Mouse (Mus musculus) regulatory T cell (primary cell): Measurements from ENCODE around the gene Tmem230.

Source experiments
- in situ Hi-C: fragments of 300-600 bp; cut with MboI, MseI; formaldehyde crosslinking; loops from one replicate; pipeline ENCODE4 v1.15.1; 2025; ENCODE audit warnings: high pct_unique_total_duplicates

Tmem230 gene

GRCm38 (mm10) chr2:132233985-132234765 lies 13.4 kb downstream of the Tmem230 start:
- in situ Hi-C loops: no loop called here

DNA sequence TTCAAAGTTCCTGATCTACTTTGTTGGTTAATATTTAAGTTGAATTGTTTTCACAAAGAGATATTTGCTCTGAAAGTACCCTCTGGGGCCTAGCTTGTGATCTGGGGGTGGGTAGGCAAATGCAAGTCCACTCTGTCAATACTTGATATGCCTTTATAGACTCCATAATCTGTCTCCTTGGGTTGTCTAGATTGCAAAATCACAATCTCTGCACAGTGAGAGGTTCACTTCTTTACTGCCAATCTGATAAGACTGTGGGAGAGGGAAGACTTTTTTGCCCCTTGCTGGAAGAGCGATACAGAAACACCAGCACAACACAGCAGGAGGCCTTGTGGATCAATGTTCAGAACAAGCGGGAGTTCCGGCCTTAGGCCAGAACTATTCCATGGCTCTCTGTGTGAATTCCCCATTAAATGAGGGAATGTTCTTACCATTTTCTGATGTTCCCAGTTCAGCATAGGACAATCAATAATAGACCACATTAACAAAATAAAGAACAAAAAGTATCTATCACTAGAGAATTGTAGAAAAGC lies 15.1 kb downstream of the Tmem230 start:
- in situ Hi-C loops: no loop called here

DNA sequence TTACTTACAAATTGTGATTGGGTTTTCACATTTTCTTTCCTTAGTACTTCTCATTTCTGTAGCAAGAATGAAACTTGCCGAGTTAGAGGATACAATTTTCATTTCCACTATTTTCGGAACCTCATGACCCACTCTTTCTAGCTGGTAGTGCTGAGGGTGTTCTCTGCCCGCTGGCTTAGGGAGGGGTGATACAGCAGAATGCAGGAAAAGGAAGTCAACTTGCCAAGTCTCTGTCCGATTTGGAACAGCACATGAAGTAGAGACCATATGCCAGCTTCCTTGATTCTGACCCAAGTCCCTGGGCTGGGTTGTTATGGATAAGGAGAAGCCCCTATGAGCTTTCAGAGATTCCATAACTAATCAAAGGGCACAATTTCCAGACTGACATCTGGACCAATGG lies 23.2 kb downstream of the Tmem230 start:
- in situ Hi-C loops: loop anchor here (5.0 kb wide), 1 partner anchor 67 kb away; no protein-coding TSS in a partner anchor

- in situ Hi-C loops: loop anchor here (5.0 kb wide), 1 partner anchor 64 kb away; no protein-coding TSS in a partner anchor
Observed at GRCm38 (mm10) chr2:132221611-132222073, 26.0 kb downstream of the Tmem230 start.

- in situ Hi-C loops: no loop called here
Observed at GRCm38 (mm10) chr2:132211995-132212656, 35.5 kb downstream of the Tmem230 start.

- in situ Hi-C loops: no loop called here
Observed at GRCm38 (mm10) chr2:132210806-132211312, 36.7 kb downstream of the Tmem230 start.

DNA sequence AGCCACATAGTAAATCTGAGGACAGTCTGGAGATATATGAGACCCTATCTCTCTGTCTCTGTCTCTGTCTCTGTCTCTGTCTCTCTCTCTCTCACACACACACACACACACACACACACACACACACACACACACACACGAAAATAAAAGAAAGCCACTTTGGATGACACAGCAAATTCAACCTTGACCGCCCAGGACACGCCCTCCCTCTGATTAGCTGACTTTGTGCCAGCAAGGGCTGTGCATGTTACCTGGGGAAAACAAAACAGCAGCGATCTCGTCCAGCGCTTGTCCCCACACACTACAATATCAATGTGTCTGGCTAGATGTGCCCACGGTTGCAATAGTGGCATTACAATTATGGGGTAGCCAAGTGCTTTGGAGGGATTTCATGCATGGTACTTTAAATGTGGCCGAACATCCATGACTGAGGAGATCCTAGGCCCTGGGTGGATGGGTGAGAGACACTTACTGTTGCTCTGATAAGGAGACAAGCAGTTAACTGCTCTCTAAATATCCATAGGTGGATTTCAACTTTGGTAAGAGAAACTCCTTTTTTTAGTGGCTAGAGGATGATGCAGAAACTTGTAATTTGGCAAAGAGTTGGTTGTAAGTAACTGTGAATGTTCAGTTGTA lies 39.2 kb downstream of the Tmem230 start:
- in situ Hi-C loops: no loop called here

DNA sequence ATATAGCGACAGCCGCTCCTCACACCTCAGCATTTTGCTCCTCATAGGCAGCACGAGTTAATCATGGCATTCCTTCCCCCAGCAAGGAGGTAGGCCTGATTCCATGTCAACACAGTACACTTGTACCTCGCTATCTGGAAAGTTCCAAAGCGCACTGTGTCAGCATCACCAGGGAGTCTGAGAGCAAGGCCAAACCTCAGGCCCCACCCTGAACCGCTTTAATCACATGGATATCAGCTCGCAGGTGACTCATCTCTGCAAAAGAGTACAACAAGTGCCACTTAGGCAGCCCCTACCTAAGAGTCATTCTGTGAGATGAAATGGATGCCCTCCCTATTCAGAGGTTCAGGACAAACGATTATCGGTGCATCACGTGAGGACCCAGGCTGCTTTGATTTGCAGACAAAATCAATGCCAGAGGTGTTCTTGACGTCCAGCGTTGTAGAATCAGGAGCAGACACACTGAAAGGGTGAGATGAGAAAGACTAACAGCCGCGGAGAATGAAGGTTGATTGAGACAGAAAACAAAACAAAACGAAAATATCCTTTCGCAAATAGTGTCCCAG lies 41.2 kb downstream of the Tmem230 start:
- in situ Hi-C loops: no loop called here

- in situ Hi-C loops: no loop called here
Observed at GRCm38 (mm10) chr2:132205549-132205948, 42.1 kb downstream of the Tmem230 start.

DNA sequence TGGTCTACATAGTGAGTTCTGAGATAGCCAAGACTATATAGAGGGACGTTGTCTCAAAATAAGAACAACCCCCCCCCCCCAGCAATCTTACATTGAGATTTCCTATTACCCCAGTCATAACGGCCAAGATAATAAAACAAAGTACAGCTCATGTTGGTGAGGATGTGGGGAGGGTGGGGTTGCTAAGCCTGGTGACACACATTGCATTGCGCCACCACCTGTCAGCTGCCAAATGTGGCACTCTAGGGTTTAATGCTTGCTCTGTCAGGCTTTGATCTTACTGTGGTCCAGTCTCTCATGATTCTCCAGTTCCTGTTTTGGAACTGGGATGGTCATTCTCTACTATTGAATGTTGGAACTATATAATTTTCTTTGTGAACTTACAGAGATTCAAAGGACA lies 43.8 kb downstream of the Tmem230 start:
- in situ Hi-C loops: no loop called here

GRCm38 (mm10) chr2:132203186-132203585 lies 44.4 kb downstream of the Tmem230 start:
- in situ Hi-C loops: no loop called here

- in situ Hi-C loops: no loop called here
Observed at GRCm38 (mm10) chr2:132198017-132198933, 49.3 kb downstream of the Tmem230 start.

GRCm38 (mm10) chr2:132195602-132196001 lies 52.0 kb downstream of the Tmem230 start:
- in situ Hi-C loops: no loop called here

- in situ Hi-C loops: no loop called here
Observed at GRCm38 (mm10) chr2:132190602-132191161, 56.9 kb downstream of the Tmem230 start.
